Mouse (Mus musculus) gastrocnemius, adult 18-20 months (tissue): Measurements from ENCODE around the gene Gm45213. TPM values are rescaled to one million over a fixed set of nuclear protein-coding genes. Genes with fewer than 3 reads are reported as not detected.

Experiments
- DNase-seq: peaks from one replicate; pipeline ENCODE4 v3.0.0; 2021; ENCODE audit warnings: low spot score
- long read RNA-seq, 2 experiments: library from polyadenylated mRNA; stranded (forward); transcript quantifications; one replicate each; pipeline ENCODE4 v2.0.0; 2021
- total RNA-seq, 2 experiments: library from RNA; stranded (reverse); gene quantifications; 2 replicates each; pipeline ENCODE4 v1.2.3; 2021

Gene Gm45213
- total RNA-seq: not detected
- long read RNA-seq, experiment 1, partial matches to known transcripts: 0 of 1 reads
- long read RNA-seq, experiment 1, other reads (novel, unspliced or antisense): 1 of 1 reads
- long read RNA-seq, experiment 2: 0 reads

GRCm38 (mm10) chr7:66043552-66044459 lies at the start of gene Gm45213:
Gene Gm45213, plus strand, starts transcription at chr7:66043602.
- DNase-seq: no peak

- DNase-seq: no peak
These were observed 42.2 kb upstream of the Gm45213 start for GRCm38 (mm10) chr7:66001035-66001754.

GRCm38 (mm10) chr7:66001797-66002196 lies 41.6 kb upstream of the Gm45213 start:
- DNase-seq: no peak

GRCm38 (mm10) chr7:66003447-66003846 lies 40.0 kb upstream of the Gm45213 start:
- no peak for DNase-seq

GRCm38 (mm10) chr7:66003865-66004638 lies 39.4 kb upstream of the Gm45213 start:
- DNase-seq: no peak

- DNase-seq: no peak
These were observed 38.3 kb upstream of the Gm45213 start for GRCm38 (mm10) chr7:66005066-66005465.

GRCm38 (mm10) chr7:66008161-66008891 lies 35.1 kb upstream of the Gm45213 start:
- no peak for DNase-seq

GRCm38 (mm10) chr7:66008892-66009273 lies 34.5 kb upstream of the Gm45213 start:
- DNase-seq: no peak

GRCm38 (mm10) chr7:66010518-66010917 lies 32.9 kb upstream of the Gm45213 start:
- no peak for DNase-seq

- no peak for DNase-seq
These were observed 15.7 kb upstream of the Gm45213 start for GRCm38 (mm10) chr7:66027747-66028146.

GRCm38 (mm10) chr7:66028766-66029512 lies 14.5 kb upstream of the Gm45213 start:
- no peak for DNase-seq

GRCm38 (mm10) chr7:66036809-66037208 lies 6.6 kb upstream of the Gm45213 start:
- no peak for DNase-seq

- DNase-seq: no peak
These were observed 5.1 kb upstream of the Gm45213 start for GRCm38 (mm10) chr7:66038261-66038660.

- no peak for DNase-seq
These were observed 4.7 kb upstream of the Gm45213 start for GRCm38 (mm10) chr7:66038730-66039129.

- DNase-seq: no peak
These were observed 3.2 kb upstream of the Gm45213 start for GRCm38 (mm10) chr7:66040026-66040814.

- no peak for DNase-seq
These were observed 1.2 kb downstream of the Gm45213 start for GRCm38 (mm10) chr7:66044617-66045016.

GRCm38 (mm10) chr7:66046921-66047918 lies 3.8 kb downstream of the Gm45213 start:
- no peak for DNase-seq

GRCm38 (mm10) chr7:66047975-66048374 lies 4.6 kb downstream of the Gm45213 start:
- no peak for DNase-seq
